Mouse (Mus musculus) frontal cortex, postnatal 14 days (tissue): Measurements from ENCODE around the gene Synrg.

ENCODE experiments used
- DNase-seq, 2 experiments: peaks; one replicate each; pipeline ENCODE4 v3.0.0; 2022; ENCODE audit warnings: low spot score in 2 of 2

Gene Synrg

DNA sequence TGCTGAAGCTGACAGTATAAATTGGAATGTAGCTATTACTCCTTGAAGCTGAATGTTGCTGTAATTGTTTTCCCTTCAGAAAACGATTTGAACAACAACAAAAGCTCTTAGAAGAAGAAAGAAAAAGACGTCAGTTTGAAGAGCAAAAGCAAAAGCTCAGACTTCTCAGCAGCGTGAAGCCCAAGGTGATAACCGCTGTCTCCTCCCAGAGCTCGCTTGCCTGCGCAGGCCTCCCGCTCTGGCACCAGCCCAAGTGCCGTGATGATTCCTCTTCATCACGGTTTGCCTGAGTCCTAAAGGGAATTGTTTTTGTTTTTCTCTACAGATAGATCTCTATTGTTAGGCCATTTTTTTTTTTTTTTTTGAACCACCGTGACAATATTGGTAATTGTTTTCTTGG lies 17.1 kb downstream of the Synrg start:
- no peak for DNase-seq

DNA sequence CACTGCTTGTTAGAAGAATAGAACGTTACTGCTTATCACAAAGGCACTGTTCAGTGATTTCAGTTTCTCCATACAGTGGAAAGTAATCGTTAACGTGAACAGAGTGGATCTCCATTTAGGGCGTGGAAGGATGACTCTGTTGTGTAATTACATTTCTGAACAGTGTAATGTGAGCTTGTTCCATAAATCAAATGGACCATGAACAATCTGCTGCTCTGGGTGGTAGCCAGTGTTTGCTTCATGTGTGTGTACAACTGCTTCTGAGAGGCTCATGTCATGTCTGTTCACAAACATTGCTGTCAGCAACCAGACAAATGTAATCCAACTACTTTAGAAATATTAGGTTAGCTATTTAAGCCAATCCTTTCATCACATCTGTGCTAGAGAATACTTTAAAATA lies 27.5 kb downstream of the Synrg start:
- DNase-seq, result no peak

- no peak for DNase-seq
These were observed 29.2 kb downstream of the Synrg start for GRCm38 (mm10) chr11:83993428-83993827.

DNA sequence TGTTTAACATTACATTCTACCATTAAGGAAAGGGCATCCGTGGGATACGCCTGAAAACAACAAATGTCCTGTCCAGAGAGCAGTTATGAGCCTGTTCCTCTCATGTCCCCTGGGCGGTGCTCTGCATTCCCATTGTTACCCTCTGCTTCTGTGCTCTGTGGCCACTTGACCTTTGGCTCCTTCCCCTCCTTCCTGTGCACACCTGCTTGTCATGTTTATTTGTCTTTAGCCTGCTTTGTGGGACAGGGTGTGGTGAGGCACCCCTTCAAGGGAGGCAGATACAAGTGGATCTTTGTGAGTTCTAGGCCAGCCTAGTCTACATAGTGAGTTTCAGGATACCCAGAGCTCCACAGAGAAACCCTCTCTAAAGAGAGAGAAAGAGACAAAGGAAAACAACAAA lies 30.3 kb downstream of the Synrg start:
- no peak for DNase-seq

- peak; percentile 16 to 33 for DNase-seq
These were observed 31.3 kb downstream of the Synrg start for GRCm38 (mm10) chr11:83995535-83995950.

DNA sequence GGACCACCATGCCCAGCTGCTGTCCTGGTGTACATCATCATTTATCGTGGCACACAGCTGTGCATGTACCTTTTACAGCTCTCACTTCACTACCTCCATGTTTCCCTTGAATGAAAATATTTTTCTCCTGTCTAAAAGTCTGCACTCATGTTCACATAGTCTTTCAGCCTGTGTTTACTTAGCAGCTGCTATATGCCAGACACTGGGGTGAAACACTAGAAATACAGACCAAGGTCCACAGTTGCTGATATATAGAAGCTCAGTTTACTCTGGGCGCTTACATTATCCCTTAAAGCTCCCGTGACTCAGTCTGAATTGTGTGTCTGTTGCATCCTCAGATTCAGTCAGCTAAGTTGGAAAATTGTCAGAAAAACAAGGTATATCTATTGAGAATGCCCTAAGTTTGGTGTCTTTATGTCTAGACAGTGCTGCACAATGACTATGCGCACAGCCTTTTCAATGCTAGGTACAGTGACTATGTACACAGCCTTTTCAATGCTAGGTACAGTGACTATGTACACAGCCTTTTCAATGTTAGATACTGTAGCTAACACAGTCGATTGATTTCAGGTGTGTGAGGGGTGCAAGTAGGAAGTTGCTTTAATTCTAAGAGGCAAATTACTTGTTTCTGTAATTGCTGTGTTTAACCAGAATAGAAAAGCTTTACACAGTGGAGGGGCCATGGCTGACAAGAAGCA lies 33.1 kb downstream of the Synrg start:
- DNase-seq, result no peak

DNA sequence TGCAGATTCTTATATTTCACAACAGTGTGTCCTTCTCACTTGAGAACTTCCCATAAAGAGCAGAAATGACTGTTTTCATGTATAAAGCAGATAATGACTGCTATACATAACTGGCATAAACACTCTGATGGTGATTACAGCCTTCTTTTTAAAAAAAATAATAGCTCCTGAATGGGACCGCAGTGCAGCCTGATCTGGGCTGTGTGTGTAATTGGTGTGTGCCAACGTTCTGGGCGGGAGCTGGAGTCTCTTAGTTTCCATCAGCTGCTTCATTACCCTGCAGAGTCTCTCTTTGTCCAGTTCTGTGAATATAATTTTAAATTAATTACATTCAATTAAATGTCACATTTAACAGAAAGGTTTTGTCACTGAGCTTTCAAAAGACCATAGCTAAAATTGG lies 34.8 kb downstream of the Synrg start:
- no peak for DNase-seq

- DNase-seq, result no peak
These were observed 35.2 kb downstream of the Synrg start for GRCm38 (mm10) chr11:83999411-83999915.

GRCm38 (mm10) chr11:84001257-84001656 lies 37.0 kb downstream of the Synrg start:
- DNase-seq, result no peak

DNA sequence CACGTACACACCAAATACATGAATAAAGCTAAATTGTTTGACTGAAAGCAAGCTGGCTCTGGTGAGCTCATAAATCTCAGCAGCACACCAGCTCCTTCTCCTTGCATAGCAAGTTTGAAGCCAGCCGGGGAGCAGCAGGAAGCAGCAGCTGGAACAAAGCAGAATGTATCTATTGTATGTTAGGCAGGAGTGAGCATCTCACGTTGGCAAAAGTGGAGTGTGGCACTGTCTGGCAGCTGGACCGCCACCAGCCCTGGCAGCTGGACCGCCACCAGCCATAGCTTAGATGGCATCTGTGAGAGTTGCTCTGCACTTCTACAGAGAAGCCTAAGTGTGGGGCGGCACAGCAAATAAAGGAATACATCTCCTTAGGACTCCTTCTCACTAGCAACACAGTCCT lies 39.8 kb downstream of the Synrg start:
- no peak for DNase-seq

GRCm38 (mm10) chr11:84009001-84009400 lies 44.8 kb downstream of the Synrg start:
- DNase-seq, result no peak

- no peak for DNase-seq
These were observed 46.2 kb downstream of the Synrg start for GRCm38 (mm10) chr11:84010411-84010810.

DNA sequence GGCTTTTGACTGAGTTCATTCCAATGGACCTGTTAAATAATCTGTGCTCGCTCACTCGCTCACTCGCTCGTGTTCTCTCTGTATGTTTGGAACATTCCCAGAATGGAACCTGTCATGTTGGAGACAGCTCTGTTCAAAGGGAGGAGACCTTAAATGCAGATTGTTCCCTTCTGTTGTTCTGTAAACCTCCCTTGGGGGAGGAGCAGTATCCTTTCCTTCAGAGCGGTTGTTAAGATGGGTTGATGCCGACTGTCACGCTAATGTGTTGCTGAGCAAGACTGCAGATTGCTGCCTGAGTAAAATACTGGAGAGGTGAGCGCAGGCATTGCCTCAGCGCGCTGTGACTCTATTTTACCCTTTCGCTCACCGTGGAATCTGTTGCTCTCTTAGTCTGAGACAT lies 46.8 kb downstream of the Synrg start:
- no peak for DNase-seq

DNA sequence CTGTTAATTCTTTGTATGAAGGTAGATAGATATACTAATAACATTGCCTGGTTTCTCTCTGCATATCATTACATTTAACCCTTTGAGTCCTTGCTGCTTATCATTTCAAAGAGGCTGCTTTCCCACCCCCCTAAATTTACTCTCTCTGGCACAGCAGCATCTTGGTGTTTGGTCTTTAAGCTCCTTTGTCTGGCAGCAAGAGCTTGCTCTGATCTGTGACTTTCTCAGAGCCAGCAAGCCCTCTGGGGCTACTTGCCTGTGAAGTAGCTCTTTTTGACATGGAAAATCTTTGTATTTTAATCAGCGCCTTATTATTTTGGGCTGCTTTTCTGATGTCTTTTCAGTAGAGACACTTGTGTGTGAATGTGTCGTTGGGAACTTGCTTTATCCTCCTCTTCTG lies 47.3 kb downstream of the Synrg start:
- DNase-seq, result no peak

DNA sequence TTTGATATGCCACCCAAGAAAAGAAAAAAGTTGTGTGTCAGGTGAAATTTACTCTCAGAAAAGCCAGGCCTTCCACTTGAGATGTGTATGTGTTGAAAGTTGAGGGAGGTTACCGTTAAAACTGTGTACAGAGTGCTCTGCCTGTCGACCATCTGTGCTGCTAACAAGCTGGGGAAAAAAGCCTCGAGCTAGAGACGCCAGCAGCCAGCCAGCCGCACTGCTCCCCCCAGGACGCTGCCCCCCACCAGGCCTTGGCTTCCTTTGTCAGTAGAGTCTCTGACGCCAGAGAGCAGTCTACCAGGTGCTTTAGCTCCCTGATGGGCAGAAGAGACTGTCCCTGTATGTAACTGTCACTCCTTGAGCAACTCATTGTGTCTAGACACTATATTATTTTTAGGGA lies 48.9 kb downstream of the Synrg start:
- no peak for DNase-seq

DNA sequence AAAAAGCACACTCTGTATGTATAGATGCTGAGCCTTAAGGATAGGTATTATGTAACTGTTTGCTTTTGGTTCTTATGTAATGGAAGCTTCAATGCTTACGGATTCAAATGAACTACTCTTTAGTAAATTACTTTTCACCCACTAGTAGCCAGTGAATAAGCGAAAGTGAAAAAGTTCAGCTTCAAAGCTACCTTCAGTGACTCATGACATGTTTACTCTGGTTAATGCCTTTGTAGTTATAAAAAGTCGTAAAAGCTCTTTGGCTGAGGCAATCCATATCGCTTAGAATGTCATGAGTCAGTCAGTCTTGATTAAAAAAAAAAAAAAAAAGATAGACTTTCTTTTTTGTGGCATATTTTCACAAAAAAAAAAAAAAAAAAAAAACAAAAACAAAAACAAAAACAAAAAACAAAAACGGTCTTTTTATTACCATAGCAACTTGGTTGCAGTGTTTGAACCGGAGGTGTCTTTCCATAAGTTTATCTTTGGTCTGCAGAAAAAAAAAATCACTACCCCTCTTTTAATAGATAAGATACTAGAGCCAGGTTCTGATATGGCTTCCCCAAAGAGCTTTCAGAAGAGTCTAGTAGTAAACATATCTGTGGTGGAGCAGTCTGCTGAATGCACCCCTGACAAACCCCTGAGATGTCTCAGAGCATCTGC lies 52.0 kb downstream of the Synrg start:
- no peak for DNase-seq

DNA sequence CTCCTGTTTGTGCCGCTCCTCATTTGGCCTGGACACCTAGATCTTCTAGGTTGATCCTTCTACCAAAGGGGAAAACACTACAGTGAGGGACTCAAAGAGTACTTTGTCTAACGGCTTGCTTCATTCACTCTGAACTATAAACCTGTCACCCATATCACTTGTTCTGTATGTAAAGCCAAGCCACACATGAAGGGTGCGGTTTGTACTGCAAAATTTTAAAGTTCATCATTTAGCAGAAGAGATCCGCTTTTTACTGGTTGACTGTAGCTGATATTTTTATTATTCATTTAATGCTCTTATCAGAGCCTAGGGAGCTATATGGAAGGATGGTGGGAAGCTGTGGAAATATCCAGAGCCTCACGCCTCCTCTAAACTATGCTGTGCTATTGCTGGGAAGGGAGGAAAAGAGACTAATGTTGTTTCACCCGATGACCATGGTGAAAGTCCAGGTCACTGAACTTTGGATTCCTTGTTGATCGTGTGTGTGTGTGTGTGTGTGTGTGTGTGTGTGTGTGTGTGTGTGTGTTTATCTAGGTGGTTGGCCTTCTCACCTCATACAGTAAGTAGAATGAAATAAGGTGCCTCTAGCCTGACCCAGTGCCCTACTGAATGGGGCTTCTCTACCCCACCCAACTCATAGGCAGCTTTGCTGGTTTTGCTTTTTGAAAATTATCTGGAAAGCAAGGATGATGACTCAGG lies 52.7 kb downstream of the Synrg start:
- no peak for DNase-seq

DNA sequence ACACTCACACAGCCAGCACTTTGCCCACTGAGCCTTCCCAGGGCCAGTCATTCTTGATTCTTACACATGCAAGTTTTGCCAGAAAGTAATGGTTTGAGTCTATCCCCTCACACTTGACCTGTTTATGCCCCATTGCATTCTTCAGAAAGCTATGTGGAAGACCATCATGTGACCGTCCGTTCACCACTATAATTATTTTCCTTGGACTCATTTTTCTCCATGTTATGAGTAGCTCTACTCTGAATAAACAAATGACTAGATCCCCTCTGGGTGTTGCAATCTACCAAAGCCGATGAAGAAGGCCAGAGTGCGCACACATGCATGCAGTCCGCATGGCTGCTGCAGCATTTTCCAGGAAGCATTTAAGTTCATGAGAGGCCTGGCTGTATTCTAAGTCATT lies 63.0 kb downstream of the Synrg start:
- DNase-seq, result no peak

- DNase-seq, result no peak
These were observed 64.2 kb downstream of the Synrg start for GRCm38 (mm10) chr11:84028271-84029028.

DNA sequence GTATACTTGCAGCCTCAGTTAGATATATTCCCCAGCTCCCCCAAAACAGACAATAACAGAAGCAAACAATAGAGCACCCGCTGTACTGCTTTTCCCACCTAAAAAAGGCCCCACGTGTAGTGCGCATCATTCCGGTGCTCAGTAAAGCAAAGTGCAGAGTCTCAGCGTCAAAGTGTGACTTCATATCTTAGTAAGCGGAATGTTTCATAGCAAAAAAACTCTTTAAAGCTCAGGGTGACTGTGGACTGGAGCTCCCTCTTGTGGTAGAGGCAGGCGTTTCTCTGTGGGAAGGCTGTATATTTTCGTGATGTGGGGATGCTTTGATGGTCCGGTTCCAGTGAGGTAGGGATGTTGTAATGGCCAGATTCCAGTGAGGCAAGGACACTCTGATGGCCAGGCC lies 67.7 kb downstream of the Synrg start:
- DNase-seq, result peak in 1 of 2 experiments; percentile 45

DNA sequence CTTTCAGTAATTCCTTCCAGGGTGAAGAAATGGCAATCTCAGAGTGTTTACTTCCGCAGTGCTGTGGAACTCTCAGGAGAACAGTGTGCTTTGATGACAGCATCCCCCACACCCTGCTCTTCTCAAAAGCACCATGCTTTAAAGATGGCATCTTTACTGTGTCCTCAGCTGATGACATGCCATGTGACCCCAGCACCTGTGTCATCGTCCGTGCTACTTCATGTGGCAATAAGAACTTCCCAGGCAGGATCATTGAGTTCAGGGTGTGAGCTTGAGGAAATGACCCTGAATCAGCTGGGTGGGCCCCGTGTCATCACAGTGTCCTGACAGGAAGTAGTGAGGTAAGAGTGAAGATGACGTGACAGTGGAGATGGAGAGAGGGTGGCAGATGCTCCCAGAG lies 68.3 kb downstream of the Synrg start:
- DNase-seq, result no peak

GRCm38 (mm10) chr11:84033671-84034070 lies 69.4 kb downstream of the Synrg start:
- DNase-seq, result no peak
